Mouse (Mus musculus): Measurements from ENCODE around the gene Olfr71.

Olfr71 gene

GRCm38 (mm10) chr4:43711821-43712220 lies 1.8 kb upstream of the Olfr71 start:
- DNase-seq (ENCODE audit: low read depth), result peak; percentile 72

- no peak for DNase-seq (ENCODE audit: low read depth)
These were observed 4.1 kb downstream of the Olfr71 start for GRCm38 (mm10) chr4:43705991-43706390.

GRCm38 (mm10) chr4:43703851-43704250 lies 6.2 kb downstream of the Olfr71 start:
- DNase-seq (ENCODE audit: low read depth), result no peak

- peak; percentile 29 for DNase-seq (ENCODE audit: low read depth)
These were observed 6.6 kb downstream of the Olfr71 start for GRCm38 (mm10) chr4:43703439-43703838.

GRCm38 (mm10) chr4:43700707-43701106 lies 9.3 kb downstream of the Olfr71 start, which contains the start of gene Olfr70:
Olfr70 (minus strand) TSS chr4:43700807.
- DNase-seq (ENCODE audit: low read depth), result no peak

- no peak for DNase-seq (ENCODE audit: low read depth)
These were observed 13.5 kb downstream of the Olfr71 start for GRCm38 (mm10) chr4:43696561-43696960.

- no peak for DNase-seq (ENCODE audit: low read depth)
These were observed 14.8 kb downstream of the Olfr71 start for GRCm38 (mm10) chr4:43695249-43695671.

GRCm38 (mm10) chr4:43694439-43695248 lies 15.4 kb downstream of the Olfr71 start:
- DNase-seq (ENCODE audit: low read depth), result no peak

- no peak for DNase-seq (ENCODE audit: low read depth)
These were observed 16.2 kb downstream of the Olfr71 start for GRCm38 (mm10) chr4:43693806-43694241.

- no peak for DNase-seq (ENCODE audit: low read depth)
These were observed 19.0 kb downstream of the Olfr71 start for GRCm38 (mm10) chr4:43691026-43691425.

- no peak for DNase-seq (ENCODE audit: low read depth)
These were observed 20.0 kb downstream of the Olfr71 start for GRCm38 (mm10) chr4:43690021-43690420.

- no peak for DNase-seq (ENCODE audit: low read depth)
These were observed 30.5 kb downstream of the Olfr71 start for GRCm38 (mm10) chr4:43679416-43680043.

- no peak for DNase-seq (ENCODE audit: low read depth)
These were observed 31.5 kb downstream of the Olfr71 start for GRCm38 (mm10) chr4:43678541-43678940.

- DNase-seq (ENCODE audit: low read depth), result no peak
These were observed 34.4 kb downstream of the Olfr71 start for GRCm38 (mm10) chr4:43675608-43676007.

GRCm38 (mm10) chr4:43674974-43675373 lies 35.1 kb downstream of the Olfr71 start:
- DNase-seq (ENCODE audit: low read depth), result no peak

- DNase-seq (ENCODE audit: low read depth), result no peak
These were observed 36.4 kb downstream of the Olfr71 start for GRCm38 (mm10) chr4:43673703-43674102.

- DNase-seq (ENCODE audit: low read depth), result peak; percentile 92
These were observed 38.0 kb downstream of the Olfr71 start for GRCm38 (mm10) chr4:43672070-43672469.

- no peak for DNase-seq (ENCODE audit: low read depth)
These were observed 40.6 kb downstream of the Olfr71 start for GRCm38 (mm10) chr4:43669428-43669794.

- peak; percentile 92 for DNase-seq (ENCODE audit: low read depth)
These were observed 41.1 kb downstream of the Olfr71 start, which contains the start of the genes Tmem8b and Fam221b for GRCm38 (mm10) chr4:43668782-43669427. Tmem8b (plus strand) TSS chr4:43668971. Fam221b (minus strand) TSS chr4:43669145.

- peak; percentile 49 for DNase-seq (ENCODE audit: low read depth)
These were observed 43.6 kb downstream of the Olfr71 start for GRCm38 (mm10) chr4:43666412-43666811.

- DNase-seq (ENCODE audit: low read depth), result peak; percentile 28
These were observed 52.9 kb downstream of the Olfr71 start for GRCm38 (mm10) chr4:43657146-43657545.

GRCm38 (mm10) chr4:43656339-43657109 lies 53.5 kb downstream of the Olfr71 start, which contains the start of gene Hint2:
Hint2 (minus strand) TSS chr4:43656466.
- DNase-seq (ENCODE audit: low read depth), result peak; percentile 96
